Mouse (Mus musculus): ENCODE data around the gene Rxfp4.

The Rxfp4 gene

GRCm38 (mm10) chr3:88652846-88653515 is at the start of gene Rxfp4:
Gene Rxfp4, minus strand, starts transcription at chr3:88653142.
- DNase-seq (ENCODE audit: extremely low spot score, low spot score), result no peak

DNA sequence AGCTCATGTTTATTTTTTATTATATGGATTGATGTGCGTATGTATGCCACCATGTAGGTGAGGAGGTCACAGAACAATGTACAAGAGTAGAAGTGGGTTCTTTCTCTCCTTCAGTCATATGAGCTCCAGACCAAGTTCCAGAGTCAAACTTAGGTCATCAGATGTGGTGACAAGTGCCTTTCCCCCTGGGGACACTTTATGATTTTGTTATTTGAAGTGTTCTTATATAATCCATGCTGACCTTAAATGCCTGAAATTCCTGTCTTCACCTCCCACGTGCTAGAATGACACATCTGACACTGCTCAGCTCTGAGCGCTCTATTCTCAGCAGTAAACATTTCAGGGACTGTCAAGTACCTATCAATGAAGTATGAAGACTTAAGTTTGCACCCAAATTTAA is 48.3 kb upstream of the Rxfp4 start:
- DNase-seq (ENCODE audit: extremely low spot score, low spot score), result no peak

DNA sequence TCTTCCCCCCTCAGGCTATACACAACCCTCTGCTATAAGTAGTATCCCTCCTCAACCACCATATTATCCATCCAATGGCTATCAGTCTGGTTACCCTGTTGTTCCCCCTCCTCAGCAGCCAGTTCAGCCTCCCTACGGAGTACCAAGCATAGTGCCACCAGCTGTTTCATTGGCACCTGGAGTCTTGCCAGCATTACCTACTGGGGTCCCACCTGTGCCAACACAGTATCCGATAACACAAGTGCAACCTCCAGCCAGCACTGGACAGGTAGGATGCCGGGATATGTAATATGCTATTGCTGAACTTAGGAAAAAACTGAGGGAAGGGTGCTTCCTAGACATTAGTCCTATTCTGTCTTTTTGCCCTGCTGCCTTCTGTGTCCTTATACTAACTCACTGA is 47.3 kb upstream of the Rxfp4 start:
- DNase-seq (ENCODE audit: extremely low spot score, low spot score), result no peak

DNA sequence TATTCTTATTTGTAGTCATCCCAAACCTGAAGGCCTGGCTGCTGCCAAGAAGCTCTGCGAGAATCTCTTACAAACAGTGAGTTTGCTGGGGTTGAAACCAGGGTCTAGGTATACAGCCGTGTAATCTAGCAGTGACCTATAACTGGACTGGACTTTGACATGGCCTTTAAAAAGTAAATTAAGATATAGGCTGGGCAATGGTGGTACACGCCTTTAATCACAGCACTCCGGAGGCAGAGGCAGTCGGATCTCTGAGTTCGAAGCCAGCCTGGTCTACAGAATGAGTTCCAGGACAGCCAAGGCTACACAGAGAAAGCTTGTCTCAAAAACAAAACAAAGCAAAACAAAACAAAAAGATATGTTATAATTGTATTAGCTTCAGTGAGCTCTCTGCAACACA is 45.9 kb upstream of the Rxfp4 start:
- DNase-seq (ENCODE audit: extremely low spot score, low spot score), result no peak

GRCm38 (mm10) chr3:88698051-88698450 is 45.1 kb upstream of the Rxfp4 start:
- DNase-seq (ENCODE audit: extremely low spot score, low spot score), result no peak

DNA sequence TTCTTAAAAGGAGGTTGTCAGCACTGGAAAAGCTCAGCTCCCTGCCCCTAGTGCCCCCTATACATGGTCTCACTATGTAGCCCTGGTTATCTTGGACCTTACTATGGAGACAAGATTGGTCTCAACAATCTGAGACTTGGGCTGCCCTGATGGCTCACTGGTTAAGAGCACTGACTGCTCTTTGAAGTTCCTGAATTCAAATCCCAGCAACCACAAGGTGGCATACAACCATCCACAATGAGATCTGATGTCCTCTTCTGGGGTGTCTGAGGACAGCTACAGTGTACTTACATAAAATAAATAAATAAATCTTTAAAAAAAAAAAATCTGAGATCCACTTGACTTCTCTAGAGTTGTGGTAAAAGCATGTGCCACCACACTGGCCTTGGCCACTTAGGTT is 42.6 kb upstream of the Rxfp4 start:
- no peak for DNase-seq (ENCODE audit: extremely low spot score, low spot score)

DNA sequence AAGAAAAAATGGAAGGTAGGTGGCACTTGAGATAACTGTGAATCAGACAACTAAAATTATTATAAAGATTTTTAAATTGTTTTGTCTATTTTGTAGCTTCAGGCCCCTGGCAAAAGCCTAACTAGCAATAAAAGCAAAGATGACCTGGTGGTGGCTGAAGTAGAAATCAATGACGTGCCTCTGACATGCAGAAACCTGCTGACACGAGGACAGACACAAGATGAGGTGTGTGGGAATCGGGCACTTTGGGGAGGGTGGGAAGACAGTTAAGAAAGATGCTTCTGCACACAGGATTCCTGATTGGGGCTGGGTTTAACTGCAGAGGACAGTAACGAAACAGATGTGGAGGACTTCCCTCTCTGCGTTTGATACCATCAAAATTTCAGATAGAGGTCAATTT is 36.1 kb upstream of the Rxfp4 start:
- no peak for DNase-seq (ENCODE audit: extremely low spot score, low spot score)

GRCm38 (mm10) chr3:88686734-88687611 is 34.0 kb upstream of the Rxfp4 start:
- DNase-seq (ENCODE audit: extremely low spot score, low spot score), result no peak

DNA sequence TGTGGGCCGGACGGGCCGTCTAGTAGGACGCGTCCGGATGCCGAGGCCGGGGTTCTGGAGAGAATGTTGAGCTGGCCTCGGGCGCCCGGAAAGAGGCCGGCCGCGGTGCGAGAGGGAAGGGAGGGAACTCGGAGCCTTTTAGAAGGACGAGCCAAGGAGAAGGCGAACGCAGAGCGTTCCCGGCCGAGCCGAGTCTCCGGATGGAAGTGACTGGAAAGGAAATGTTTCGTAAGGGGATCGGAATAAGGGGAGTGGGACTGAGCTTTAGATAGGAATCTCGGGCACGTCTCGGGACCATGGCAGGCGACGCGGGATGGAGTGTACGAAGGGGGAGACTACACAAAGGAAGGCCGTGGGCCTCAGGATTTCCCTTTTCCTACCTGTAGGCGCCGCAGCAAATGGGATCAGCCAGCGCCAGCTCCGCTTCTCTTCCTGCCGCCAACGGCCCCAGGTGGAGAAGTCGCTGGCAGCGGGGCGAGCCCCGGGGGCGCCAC is 33.1 kb upstream of the Rxfp4 start:
- no peak for DNase-seq (ENCODE audit: extremely low spot score, low spot score)

GRCm38 (mm10) chr3:88684980-88685941 is 32.3 kb upstream of the Rxfp4 start, which contains the start of gene Khdc4:
Gene Khdc4, plus strand, starts transcription at chr3:88685803.
- peak; percentile 97 for DNase-seq (ENCODE audit: extremely low spot score, low spot score)

- DNase-seq (ENCODE audit: extremely low spot score, low spot score), result no peak
Measured at GRCm38 (mm10) chr3:88684236-88684979, 31.5 kb upstream of the Rxfp4 start.

DNA sequence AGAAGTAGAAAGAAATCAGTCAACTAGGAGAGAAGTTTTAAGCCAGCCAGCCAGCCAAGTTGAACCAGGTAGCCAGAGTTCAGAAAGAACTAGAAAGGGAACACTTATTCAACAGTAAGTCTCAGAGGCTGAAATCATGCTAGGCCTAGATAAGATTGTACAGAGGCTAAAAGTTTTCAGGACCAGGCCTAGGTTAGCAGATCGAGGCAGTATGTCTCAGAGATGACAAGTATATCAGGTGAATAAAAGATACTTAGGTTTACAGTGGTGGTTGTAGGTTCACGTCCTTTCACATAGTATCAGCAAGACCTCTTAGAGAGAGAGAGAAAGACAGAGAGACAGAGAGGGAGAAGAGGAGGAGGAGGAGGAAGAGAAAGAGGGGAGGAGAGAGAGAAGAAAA is 30.9 kb upstream of the Rxfp4 start:
- DNase-seq (ENCODE audit: extremely low spot score, low spot score), result no peak

- DNase-seq (ENCODE audit: extremely low spot score, low spot score), result peak; percentile 72
Measured at GRCm38 (mm10) chr3:88677399-88677798, 24.5 kb upstream of the Rxfp4 start.

DNA sequence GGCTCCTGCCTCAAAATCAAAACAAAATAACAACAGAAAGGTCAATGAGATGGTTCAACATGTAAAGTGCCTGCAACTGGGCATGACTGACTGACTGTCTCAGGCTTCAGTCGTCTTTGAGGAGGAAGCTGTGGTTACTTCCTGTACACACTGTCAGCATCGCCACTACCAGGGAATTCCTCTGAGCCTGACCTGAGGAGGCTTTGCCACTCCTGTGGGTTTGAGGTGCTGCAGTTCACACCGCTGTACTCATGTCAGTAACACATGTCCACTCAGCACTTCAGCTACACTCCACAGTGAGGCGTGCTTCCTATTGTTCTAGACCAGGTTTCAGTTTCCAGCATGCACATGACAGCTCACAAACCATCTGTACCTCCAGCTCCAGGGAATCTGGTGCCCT is 11.2 kb upstream of the Rxfp4 start:
- no peak for DNase-seq (ENCODE audit: extremely low spot score, low spot score)

- DNase-seq (ENCODE audit: extremely low spot score, low spot score), result no peak
Measured at GRCm38 (mm10) chr3:88659798-88660197, 6.9 kb upstream of the Rxfp4 start.

DNA sequence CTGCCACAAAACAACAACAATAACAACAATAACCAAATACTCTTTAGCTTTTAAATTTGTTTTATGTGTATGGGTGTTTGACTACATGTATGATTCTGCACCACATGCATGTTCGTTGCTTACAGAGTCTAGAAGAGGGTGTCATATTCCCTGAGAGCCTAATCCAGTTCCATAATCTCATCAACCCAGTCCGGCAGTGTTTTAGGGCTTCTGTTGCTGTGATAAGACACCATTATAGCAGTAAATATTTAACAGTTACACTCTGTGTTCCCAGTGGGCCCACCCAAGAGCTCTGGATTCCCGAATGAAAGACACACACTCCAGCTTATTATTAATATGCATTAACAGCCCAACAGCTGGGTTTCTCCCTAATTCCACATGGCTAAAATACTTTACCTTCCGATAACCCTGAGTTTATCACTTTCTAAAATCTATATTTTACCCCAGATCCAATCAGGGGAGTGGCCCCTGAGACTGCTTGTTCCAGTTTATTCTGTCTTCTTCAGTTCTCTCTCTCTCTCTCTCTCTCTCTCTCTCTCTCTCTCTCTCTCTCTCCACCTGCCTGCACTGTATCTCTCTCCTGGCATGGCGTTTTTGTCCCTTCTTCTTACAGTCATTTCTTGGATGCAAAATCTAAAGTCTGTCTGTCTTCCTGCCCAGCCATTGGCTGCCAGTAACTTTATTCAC is 5.6 kb upstream of the Rxfp4 start:
- DNase-seq (ENCODE audit: extremely low spot score, low spot score), result no peak

- no peak for DNase-seq (ENCODE audit: extremely low spot score, low spot score)
Measured at GRCm38 (mm10) chr3:88655619-88656018, 2.7 kb upstream of the Rxfp4 start.

GRCm38 (mm10) chr3:88654621-88655020 is 1.7 kb upstream of the Rxfp4 start:
- no peak for DNase-seq (ENCODE audit: extremely low spot score, low spot score)

GRCm38 (mm10) chr3:88653516-88654370 is 801 bp upstream of the Rxfp4 start:
- DNase-seq (ENCODE audit: extremely low spot score, low spot score), result no peak
